Mouse (Mus musculus) liver, embryonic 14.5 days (tissue): ENCODE results near the gene Myom3. TPM values are rescaled to one million over a fixed set of nuclear protein-coding genes. Genes with fewer than 3 reads are reported as not detected.

Experiments
- ATAC-seq: fragments of 200-750 bp; cut with Nextera tagmentation; 2 replicates; pipeline ENCODE4 v1.8.0; 2017; ENCODE audit warnings: moderate number of reproducible peaks, mild to moderate bottlenecking, moderate library complexity; ENCODE audit not compliant: insufficient read depth
- DNase-seq, 3 experiments: peaks; one replicate each; pipeline ENCODE4 v3.0.0-alpha.2; 2012 to 2013; ENCODE audit warnings: low read depth in 3 of 3, low spot score in 3 of 3
- H3K27ac ChIP-seq: fragments of 300-500 bp; sonication (generic); 2 replicates; pipeline ENCODE4 v1.5.1; 2014; ENCODE audit warnings: moderate library complexity, mild to moderate bottlenecking, control low read depth, inconsistent platforms
- H3K27me3 ChIP-seq: fragments of 300-500 bp; sonication (generic); 2 replicates; pipeline ENCODE4 v1.6.1; 2014; ENCODE audit warnings: mild to moderate bottlenecking, low read length, moderate library complexity; ENCODE audit not compliant: control insufficient read depth, insufficient read depth
- H3K36me3 ChIP-seq: fragments of 300-500 bp; sonication (generic); replicated peaks from 2 replicates; pipeline ENCODE4 v1.6.1; 2014; ENCODE audit warnings: low read depth; ENCODE audit not compliant: control insufficient read depth, insufficient read depth
- H3K4me1 ChIP-seq, 2 experiments: fragments of 200-500 bp in 1 of 2; fragments of 300-500 bp in 1 of 2; sonication (generic) in 1 of 2; replicated peaks; 2 replicates each; pipeline ENCODE4 v1.6.1; 2012 to 2014; ENCODE audit warnings: antibody characterized with exemption in 1 of 2, inconsistent platforms in 1 of 2, low read length in 1 of 2; ENCODE audit not compliant: control insufficient read depth in 2 of 2, insufficient read depth in 2 of 2
- H3K4me2 ChIP-seq: fragments of 300-500 bp; sonication (generic); 2 replicates; pipeline ENCODE4 v1.6.1; 2014; ENCODE audit warnings: low read depth, mild to moderate bottlenecking, control low read depth, moderate library complexity
- H3K4me3 ChIP-seq, 2 experiments: fragments of 200-500 bp in 1 of 2; fragments of 300-500 bp in 1 of 2; sonication (generic) in 1 of 2; 2 replicates each; pipeline ENCODE4 v1.5.1; 2012 to 2014; ENCODE audit warnings: low read depth in 2 of 2, low read length in 2 of 2, mild to moderate bottlenecking in 2 of 2, control low read depth in 1 of 2, inconsistent platforms in 1 of 2, moderate library complexity in 1 of 2; ENCODE audit not compliant: insufficient read depth in 1 of 2
- H3K9ac ChIP-seq: fragments of 300-500 bp; sonication (generic); replicated peaks from 2 replicates; pipeline ENCODE4 v1.6.1; 2014; ENCODE audit warnings: mild to moderate bottlenecking, control low read depth, moderate library complexity
- H3K9me3 ChIP-seq: fragments of 300-500 bp; sonication (generic); 2 replicates; pipeline ENCODE4 v1.6.1; 2016; ENCODE audit warnings: low read length, mixed read lengths; ENCODE audit not compliant: control insufficient read depth
- CTCF ChIP-seq: IDR thresholded peaks from 2 replicates; pipeline ENCODE4 v1.5.1; 2016; ENCODE audit warnings: antibody characterized with exemption, low read depth, control low read depth
- EP300 ChIP-seq: IDR thresholded peaks from 2 replicates; pipeline ENCODE4 v1.6.1; 2016; ENCODE audit warnings: antibody characterized with exemption, low read depth
- WGBS: fragments of 180-500 bp; shearing (Covaris S2); extraction: QIAGEN DNeasy Blood & Tissue Kit; methylation state at CpG from one replicate; pipeline ENCODE4 v1.1.7; 2014; ENCODE audit not compliant: insufficient replicate concordance; 5-methylcytosine and 5-hydroxymethylcytosine counted together
- polyA plus RNA-seq, 2 experiments: library from polyadenylated mRNA; depleted of rRNA in 1 of 2; stranded (reverse) in 1 of 2; unstranded in 1 of 2; fragments of >200 nt; fragmentation: Nextera tagmentation in 1 of 2; extraction: Ambion mirVana in 1 of 2; gene quantifications; 2 replicates each; pipeline versions ENCODE4 v1.2.1 to v1.2.3; 2012 to 2014

Gene Myom3
- polyA plus RNA-seq, 2 experiments, result 0.04 to 0.06 TPM

DNA sequence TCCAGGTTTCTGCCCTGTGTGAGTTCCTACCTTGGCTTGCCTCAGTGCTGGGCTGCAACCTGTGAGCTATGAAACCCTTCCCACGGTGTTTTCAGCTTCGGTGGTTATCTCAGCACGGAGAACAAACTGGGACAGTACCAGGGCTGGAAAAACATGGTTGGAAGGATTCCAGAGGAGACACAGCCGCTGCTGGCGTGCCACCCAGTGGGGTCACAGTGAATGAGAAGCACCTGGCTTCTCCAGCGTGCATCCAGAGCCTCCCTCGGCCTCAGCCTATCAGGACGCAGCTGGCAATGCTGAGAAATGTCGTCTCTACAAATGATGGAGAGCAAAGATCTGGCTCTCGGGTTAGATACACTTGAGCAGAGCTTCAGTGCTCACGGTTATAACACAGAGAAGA, 33.1 kb upstream of the Myom3 start:
- Histone ChIP-seq H3K36me3 (no peaks in the 10 kb centered on the region), H3K9ac (no peak overlapping the region), H3K27me3 (no peaks in the 10 kb centered on the region), H3K9me3 (no peaks in the 10 kb centered on the region), H3K4me3 (no peak overlapping the region), H3K4me1 (peaks cover 0 to 5% of the 10 kb centered on the region in 2 experiments; a peak in 3 of 4 replicates), H3K4me2 (no peak overlapping the region), H3K27ac (no peak overlapping the region)
- 58% methylated on average over 11 of the region's 11 CpGs for WGBS
- DNase-seq, result no peak
- TF ChIP-seq EP300, result no peak
- TF ChIP-seq CTCF, result no peak
- no peak for ATAC-seq

DNA sequence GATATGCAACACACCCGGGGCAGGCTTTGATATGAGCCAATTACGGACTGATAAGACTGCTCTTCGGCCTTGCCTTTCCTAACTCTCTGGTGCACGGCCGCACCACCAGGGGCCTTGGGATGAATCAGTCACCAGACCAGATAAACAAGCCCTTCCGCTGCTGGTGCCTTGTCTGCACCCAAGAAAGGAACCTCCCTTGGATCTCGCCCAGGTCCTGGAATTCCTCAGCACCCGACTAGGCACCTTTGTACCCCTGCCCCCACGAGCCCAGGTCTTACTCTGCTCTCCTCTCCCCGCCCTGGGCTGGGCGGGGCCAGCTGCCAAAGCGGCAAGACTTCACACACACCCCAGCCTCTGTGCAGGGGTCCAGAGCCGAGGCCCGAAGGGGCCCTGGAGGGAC, 31.7 kb upstream of the Myom3 start, which contains the start of gene Il22ra1:
Il22ra1 (plus strand) TSS at position 356 of the 400 bp plus-strand sequence.
- Histone ChIP-seq H3K9me3 (no peaks in the 10 kb centered on the region), H3K4me1 (peaks cover 0 to 5% of the 10 kb centered on the region in 2 experiments; a peak in 3 of 4 replicates), H3K36me3 (no peaks in the 10 kb centered on the region), H3K4me2 (peak within 1 kb of the TSS; percentile 57), H3K27ac (no peak within 1 kb of the TSS), H3K4me3 (peak within 1 kb of the TSS; percentile 43 to 51), H3K27me3 (no peaks in the 10 kb centered on the region), H3K9ac (peak within 1 kb of the TSS; percentile 35)
- WGBS, result 18% methylated on average over 14 of the region's 14 CpGs
- ATAC-seq, result peak; percentile 69
- TF ChIP-seq EP300 (no peak), CTCF (peak; percentile 24; the same call in 1 of the 2 replicates)
- no peak for DNase-seq

DNA sequence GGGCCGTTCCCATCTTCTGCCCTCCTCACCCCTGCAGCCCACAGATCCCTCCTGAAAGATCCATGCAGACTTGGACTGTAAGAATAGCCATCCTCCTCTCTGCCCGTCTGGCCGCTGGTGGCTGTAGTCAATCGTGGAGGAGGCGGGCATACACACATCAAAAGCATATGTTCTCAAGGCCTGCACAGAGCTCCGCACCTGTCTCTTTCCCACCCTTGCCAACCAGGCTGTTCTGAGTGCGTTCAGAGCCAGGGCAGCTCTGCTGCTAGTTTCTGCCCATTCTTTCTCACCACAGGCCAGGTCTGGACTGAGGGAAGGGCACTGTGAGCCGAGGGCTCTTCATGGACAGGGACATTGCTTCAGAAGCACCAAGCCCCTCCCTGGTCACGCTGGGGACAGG, 29.3 kb upstream of the Myom3 start:
- no peak overlapping the region for H3K4me3 ChIP-seq
- TF ChIP-seq EP300 (no peak), CTCF (no peak)

DNA sequence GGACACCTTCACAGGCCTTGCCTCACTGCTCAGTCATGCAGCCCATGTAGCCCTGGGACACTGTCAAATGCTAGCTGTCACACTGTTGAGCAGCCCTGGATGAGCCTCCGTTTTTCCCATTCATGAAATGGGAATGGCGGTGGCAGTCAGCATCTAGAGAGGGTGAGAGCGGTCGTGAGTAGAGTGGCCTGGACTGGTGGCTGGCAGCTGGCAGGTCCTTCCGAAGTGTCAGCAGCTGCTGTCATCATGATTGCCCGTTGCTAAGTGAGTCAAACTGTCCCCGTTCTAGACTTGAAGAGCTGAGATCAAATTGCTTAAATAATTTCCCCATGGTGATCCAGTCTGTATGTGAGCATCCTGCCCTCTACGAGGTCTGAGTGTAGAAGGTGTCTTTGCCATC, 28.6 kb upstream of the Myom3 start:
- 66% methylated on average over 8 of the region's 8 CpGs for WGBS
- H3K9ac ChIP-seq, result no peak overlapping the region
- H3K9me3 ChIP-seq, result no peaks in the 10 kb centered on the region

More for the DNA sequence above, 29.3 kb upstream of the Myom3 start:
- no peak for ATAC-seq
- Histone ChIP-seq H3K27ac (no peak overlapping the region), H3K36me3 (no peaks in the 10 kb centered on the region), H3K4me1 (peaks cover 0 to 5% of the 10 kb centered on the region in 2 experiments; a peak in 3 of 4 replicates), H3K9ac (no peak overlapping the region), H3K4me2 (no peak overlapping the region), H3K9me3 (no peaks in the 10 kb centered on the region), H3K27me3 (no peaks in the 10 kb centered on the region)
- WGBS, result 63% methylated on average over 9 of the region's 9 CpGs
- no peak for DNase-seq

DNA sequence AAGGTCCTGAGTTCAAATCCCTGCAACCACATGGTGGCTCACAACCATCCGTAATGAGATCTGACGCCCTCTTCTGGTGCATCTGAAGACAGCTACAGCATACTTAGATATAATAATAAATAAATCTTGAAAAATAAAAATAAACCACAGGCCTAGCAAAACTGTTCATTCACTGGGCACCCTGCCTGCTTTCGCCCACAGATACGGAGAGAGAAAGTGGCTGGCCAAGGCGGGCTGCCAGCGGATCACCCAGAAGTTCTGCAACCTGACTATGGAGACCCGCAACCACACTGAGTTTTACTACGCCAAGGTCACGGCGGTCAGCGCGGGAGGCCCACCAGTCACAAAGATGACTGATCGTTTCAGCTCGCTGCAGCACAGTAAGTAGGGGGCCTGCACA, 25.6 kb upstream of the Myom3 start:
- H3K36me3 ChIP-seq, result no peaks in the 10 kb centered on the region
- H3K9me3 ChIP-seq, result no peaks in the 10 kb centered on the region
- no peak for TF ChIP-seq CTCF
- H3K27me3 ChIP-seq, result no peaks in the 10 kb centered on the region
- H3K4me3 ChIP-seq, result no peak overlapping the region
- ATAC-seq (no peak), DNase-seq (no peak)
- no peak overlapping the region for H3K4me2 ChIP-seq
- no peak overlapping the region for H3K9ac ChIP-seq
- WGBS, result 80% methylated on average over 14 of the region's 14 CpGs
- peaks cover 10% of the 10 kb centered on the region in 2 experiments for H3K4me1 ChIP-seq
- H3K27ac ChIP-seq, result no peak overlapping the region

More for the DNA sequence above, 28.6 kb upstream of the Myom3 start:
- TF ChIP-seq EP300, result no peak
- TF ChIP-seq CTCF, result no peak
- no peaks in the 10 kb centered on the region for H3K36me3 ChIP-seq
- peaks cover 0 to 5% of the 10 kb centered on the region in 2 experiments; a peak in 3 of 4 replicates for H3K4me1 ChIP-seq
- no peak overlapping the region for H3K27ac ChIP-seq
- H3K4me2 ChIP-seq, result no peak overlapping the region
- H3K27me3 ChIP-seq, result no peaks in the 10 kb centered on the region
- no peak overlapping the region for H3K4me3 ChIP-seq
- ATAC-seq (no peak), DNase-seq (no peak)
